Mouse (Mus musculus): ENCODE measurements around the gene Mcm2. TPM values are rescaled to one million over a fixed set of nuclear protein-coding genes. Genes with fewer than 3 reads are reported as not detected.

Mcm2 gene
- polyA plus RNA-seq, 1 experiment from 2014 or later: 20.5 TPM

DNA sequence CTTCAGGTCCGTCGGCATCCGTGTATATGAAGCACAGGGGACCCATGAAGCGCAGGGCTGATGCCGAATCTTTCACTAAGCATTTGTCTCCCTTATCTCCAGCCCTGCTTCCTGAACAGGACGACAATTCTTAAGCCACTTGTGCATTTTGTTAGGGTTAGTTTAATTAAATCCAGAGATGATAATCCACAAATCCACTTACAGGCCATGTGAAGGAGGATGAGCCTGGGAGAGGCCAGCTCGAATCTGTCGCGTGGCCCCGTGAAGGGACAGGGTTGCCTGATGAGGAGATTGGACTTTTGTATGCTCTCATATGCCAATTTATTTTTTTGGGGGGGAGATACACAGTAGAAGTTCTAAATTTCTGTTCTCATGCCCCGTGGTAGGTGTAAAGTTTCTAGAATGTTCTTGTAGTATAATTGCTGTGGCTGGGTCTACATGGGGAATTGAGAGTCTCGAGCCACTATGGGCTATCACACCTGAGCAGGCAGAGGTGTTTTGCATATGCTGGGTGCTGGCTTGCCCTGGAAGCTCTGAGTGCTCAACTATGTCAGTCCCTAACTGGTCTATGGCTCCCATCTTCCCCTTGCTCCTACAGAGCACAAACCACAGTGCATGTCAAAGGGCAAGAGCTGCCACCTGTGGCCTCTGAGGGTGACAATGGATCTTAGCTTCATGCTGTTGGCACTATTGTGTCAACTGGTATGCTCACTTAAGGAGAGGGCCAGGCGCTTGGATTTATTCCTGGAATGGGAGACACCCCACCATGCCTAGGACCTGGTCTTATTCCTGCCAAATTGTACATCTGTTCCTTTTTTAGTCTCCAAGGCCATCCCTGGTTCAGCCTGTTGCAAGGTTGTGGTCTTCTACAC is 38.0 kb upstream of the Mcm2 start:
- H3K4me1 ChIP-seq: peaks cover 76% of the 10 kb centered on the region
- no peaks in the 10 kb centered on the region for H3K36me3 ChIP-seq
- 55% methylated on average over 13 of the region's 13 CpGs for WGBS
- no peak for ATAC-seq (ENCODE audit: low FRiP score)
- no peak overlapping the region for H3K9ac ChIP-seq (replicated peaks)
- 0 out of 2 replicates have a peak, but pooled peaks cover 3% of the 10 kb centered on the region for H3K27me3 ChIP-seq (replicated peaks)
- no peak overlapping the region for H3K27ac ChIP-seq (replicated peaks)
- no peak overlapping the region for H3K4me3 ChIP-seq (replicated peaks)
- H3K4me2 ChIP-seq: no peak overlapping the region
- H3K9me3 ChIP-seq (replicated peaks): no peaks in the 10 kb centered on the region

DNA sequence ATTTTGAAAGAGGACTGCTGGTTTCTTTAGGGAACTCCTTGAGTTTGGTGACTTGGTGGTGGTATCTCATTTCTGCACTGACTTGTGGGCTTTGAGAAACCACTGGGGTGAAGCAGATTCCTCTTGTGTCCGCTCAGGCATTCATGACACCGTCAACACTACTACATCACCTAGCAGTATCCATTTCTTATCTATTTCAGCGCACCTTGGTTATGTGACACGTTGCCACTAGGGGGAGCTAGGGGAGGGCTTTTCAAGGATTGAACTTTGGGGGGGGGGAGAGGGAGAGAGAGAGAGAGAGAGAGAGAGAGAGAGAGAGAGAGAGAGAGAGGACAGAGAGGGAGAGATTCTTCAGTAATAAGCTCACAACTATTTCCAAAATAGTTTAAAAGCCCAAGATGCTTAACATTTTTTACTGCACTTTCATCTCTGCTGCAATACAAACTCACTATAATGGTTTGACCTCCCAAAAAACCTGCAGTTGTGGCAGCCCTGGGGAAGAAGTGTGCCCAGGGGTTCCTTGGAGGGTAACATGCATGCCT is 37.2 kb upstream of the Mcm2 start:
- WGBS: 15% methylated on average over 4 of the region's 4 CpGs
- Histone ChIP-seq H3K36me3 (no peaks in the 10 kb centered on the region), H3K9ac (replicated peaks) (no peak overlapping the region), H3K4me2 (no peak overlapping the region), H3K27ac (replicated peaks) (no peak overlapping the region), H3K9me3 (replicated peaks) (no peaks in the 10 kb centered on the region), H3K4me3 (replicated peaks) (no peak overlapping the region), H3K27me3 (replicated peaks) (0 out of 2 replicates have a peak, but pooled peaks cover 3% of the 10 kb centered on the region), H3K4me1 (peaks cover 72% of the 10 kb centered on the region)
- no peak for ATAC-seq (ENCODE audit: low FRiP score)

DNA sequence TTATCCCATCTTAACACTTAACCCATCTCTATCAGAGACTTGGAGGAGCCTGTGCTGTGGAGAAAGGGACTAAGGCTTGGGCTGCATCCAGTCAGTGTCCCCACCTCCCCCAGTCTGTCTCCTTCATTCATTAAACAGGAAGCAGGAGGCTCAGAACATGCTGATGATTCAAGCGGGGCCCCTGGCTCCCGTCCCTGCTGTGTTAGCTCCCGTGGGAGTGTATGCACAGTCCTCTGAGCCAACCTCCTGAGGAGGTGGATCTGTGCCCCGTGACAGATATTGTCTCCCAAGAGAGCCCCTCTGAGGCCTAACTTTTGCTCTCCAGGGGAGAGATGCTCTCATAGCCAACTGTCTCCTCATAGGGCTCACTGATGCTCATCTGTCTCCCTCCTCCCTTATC is 36.2 kb upstream of the Mcm2 start:
- ATAC-seq (ENCODE audit: low FRiP score): no peak
- 20% methylated on average over 4 of the region's 4 CpGs for WGBS

DNA sequence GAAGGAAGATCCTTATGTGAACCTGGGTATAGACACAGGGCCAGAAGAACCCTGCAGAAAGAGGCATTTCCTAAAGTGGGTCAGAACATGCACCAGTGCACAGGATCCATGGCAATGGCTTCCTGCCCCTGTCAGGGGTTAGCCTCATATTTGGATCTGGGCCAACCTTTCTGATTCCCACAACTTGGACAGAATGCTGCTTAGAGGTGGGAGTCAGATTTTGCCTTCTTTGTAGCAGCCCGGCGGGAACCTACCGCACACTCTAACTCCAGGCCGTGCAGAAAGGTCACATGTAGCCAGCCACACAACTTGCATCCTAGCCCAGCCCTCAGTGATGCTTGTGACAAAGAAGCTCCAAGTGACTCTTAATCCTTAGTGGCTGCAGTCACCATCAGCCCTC is 35.6 kb upstream of the Mcm2 start:
- no peak for ATAC-seq (ENCODE audit: low FRiP score)
- Histone ChIP-seq H3K27ac (replicated peaks) (no peak overlapping the region), H3K27me3 (replicated peaks) (0 out of 2 replicates have a peak, but pooled peaks cover 3% of the 10 kb centered on the region), H3K9me3 (replicated peaks) (no peaks in the 10 kb centered on the region), H3K36me3 (no peaks in the 10 kb centered on the region), H3K4me1 (peaks cover 70% of the 10 kb centered on the region), H3K4me2 (no peak overlapping the region), H3K9ac (replicated peaks) (no peak overlapping the region), H3K4me3 (replicated peaks) (no peak overlapping the region)
- 72% methylated on average over 4 of the region's 4 CpGs for WGBS

More for the DNA sequence above, 36.2 kb upstream of the Mcm2 start:
- no peaks in the 10 kb centered on the region for H3K36me3 ChIP-seq
- no peak overlapping the region for H3K27ac ChIP-seq (replicated peaks)
- no peak overlapping the region for H3K4me3 ChIP-seq (replicated peaks)
- H3K9ac ChIP-seq (replicated peaks): no peak overlapping the region
- H3K9me3 ChIP-seq (replicated peaks): no peaks in the 10 kb centered on the region
- peaks cover 70% of the 10 kb centered on the region for H3K4me1 ChIP-seq
- no peak overlapping the region for H3K4me2 ChIP-seq
- 0 out of 2 replicates have a peak, but pooled peaks cover 3% of the 10 kb centered on the region for H3K27me3 ChIP-seq (replicated peaks)

DNA sequence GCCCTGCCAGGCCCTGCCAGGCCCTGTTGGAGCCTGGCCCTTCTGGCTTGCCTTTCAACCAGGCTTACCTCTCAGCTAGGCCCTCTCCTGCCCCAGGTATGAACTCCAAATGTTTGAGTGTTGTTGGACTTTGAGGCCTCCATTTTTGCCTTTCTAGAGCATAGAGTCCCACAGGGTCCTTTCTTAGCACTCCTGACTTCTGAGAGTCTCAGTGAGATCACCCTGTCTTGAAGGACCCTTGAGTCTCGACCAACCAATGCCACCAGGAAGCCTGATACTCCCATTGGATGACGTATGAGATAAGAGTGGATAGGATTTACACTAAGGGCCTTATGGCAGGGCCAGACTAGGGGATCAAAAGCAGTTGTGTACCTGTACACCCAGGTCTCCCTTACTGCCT is 32.9 kb upstream of the Mcm2 start:
- H3K4me1 ChIP-seq: peaks cover 69% of the 10 kb centered on the region
- no peak overlapping the region for H3K27ac ChIP-seq (replicated peaks)
- H3K4me2 ChIP-seq: no peak overlapping the region

DNA sequence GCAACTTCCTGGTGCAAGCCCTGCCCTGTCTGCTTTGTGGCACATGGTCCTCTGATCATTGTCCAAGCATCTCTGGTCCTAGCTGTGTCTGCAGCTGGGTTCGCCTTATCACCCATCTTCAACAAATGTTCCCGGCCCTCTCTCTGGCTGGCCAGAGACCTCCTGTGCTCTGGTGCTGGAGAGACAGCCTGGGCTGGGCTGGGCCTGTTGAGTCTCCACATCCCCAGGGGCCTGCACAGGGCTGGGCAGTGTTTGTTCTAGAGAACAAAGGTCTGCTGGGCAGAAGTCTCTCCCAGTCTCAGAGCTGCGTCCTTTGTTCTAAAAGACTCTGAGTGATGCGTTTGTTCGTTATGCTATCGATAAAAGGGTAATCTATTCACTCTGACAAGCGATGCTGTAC is 31.5 kb upstream of the Mcm2 start:
- whole genome bisulfite sequencing: 33% methylated on average over 7 of the region's 7 CpGs
- no peak overlapping the region for H3K4me3 ChIP-seq (replicated peaks)
- H3K9me3 ChIP-seq (replicated peaks): no peaks in the 10 kb centered on the region
- H3K9ac ChIP-seq (replicated peaks): no peak overlapping the region
- H3K27me3 ChIP-seq (replicated peaks): 0 out of 2 replicates have a peak, but pooled peaks cover 3% of the 10 kb centered on the region
- ATAC-seq (ENCODE audit: low FRiP score): no peak
- H3K4me1 ChIP-seq: peaks cover 69% of the 10 kb centered on the region
- no peak overlapping the region for H3K4me2 ChIP-seq
- H3K27ac ChIP-seq (replicated peaks): no peak overlapping the region; the same call in 1 of the 2 replicates
- H3K36me3 ChIP-seq: no peaks in the 10 kb centered on the region

More for the DNA sequence above, 32.9 kb upstream of the Mcm2 start:
- WGBS: 88% methylated on average over 2 of the region's 2 CpGs
- H3K4me3 ChIP-seq (replicated peaks): no peak overlapping the region
- H3K27me3 ChIP-seq (replicated peaks): 0 out of 2 replicates have a peak, but pooled peaks cover 3% of the 10 kb centered on the region
- no peak overlapping the region for H3K9ac ChIP-seq (replicated peaks)
- H3K9me3 ChIP-seq (replicated peaks): no peaks in the 10 kb centered on the region
- no peak for ATAC-seq (ENCODE audit: low FRiP score)
- H3K36me3 ChIP-seq: no peaks in the 10 kb centered on the region

DNA sequence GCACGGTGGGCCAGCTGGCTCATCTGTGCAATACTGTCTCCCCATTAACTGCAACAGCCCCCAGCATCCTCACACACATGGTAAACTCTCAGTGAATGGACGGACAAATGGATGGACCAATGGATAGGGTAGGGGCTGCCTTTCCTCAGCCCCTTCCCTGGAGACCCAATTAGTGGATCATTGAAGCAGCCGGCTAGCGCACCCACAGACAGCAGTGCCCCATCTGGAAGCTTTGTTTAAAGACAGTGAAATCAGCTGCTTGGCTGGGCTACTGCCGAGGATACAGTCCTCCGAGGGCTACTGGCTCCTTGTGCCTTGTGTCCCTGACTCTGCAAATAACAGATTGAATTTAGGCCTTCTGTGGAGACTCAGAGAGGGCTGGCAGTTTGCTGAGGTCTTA is 30.9 kb upstream of the Mcm2 start:
- no peak overlapping the region for H3K9ac ChIP-seq (replicated peaks)
- no peak for ATAC-seq (ENCODE audit: low FRiP score)
- no peak overlapping the region for H3K4me2 ChIP-seq
- H3K4me1 ChIP-seq: peaks cover 69% of the 10 kb centered on the region
- 27% methylated on average over 6 of the region's 6 CpGs for WGBS
- 0 out of 2 replicates have a peak, but pooled peaks cover 3% of the 10 kb centered on the region for H3K27me3 ChIP-seq (replicated peaks)
- H3K36me3 ChIP-seq: no peaks in the 10 kb centered on the region
- no peaks in the 10 kb centered on the region for H3K9me3 ChIP-seq (replicated peaks)
- H3K4me3 ChIP-seq (replicated peaks): no peak overlapping the region
- no peak overlapping the region; the same call in 1 of the 2 replicates for H3K27ac ChIP-seq (replicated peaks)

DNA sequence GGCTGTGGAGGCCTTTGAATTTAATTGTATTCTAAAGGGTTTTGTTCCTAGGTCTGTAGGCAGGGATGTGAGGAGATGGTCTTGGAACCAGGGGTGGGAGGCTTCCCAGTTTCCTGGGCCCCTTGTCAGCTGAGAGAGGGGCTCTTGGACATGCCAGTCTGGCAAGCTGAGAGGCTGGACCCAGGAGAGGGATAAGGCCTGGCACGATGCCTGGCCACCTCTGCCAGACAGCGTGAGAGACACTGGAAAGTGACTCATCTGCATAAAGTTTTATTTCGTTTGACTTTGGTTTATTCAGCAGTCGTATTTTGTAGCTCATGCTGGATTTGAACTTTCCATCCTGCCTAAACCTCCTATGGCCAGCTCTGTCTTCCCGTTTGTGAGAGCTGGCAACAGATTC is 30.0 kb upstream of the Mcm2 start:
- ATAC-seq (ENCODE audit: low FRiP score): no peak
- no peak overlapping the region for H3K4me3 ChIP-seq (replicated peaks)
- H3K27me3 ChIP-seq (replicated peaks): 0 out of 2 replicates have a peak, but pooled peaks cover 3% of the 10 kb centered on the region
- no peaks in the 10 kb centered on the region for H3K36me3 ChIP-seq
- peaks cover 66% of the 10 kb centered on the region for H3K4me1 ChIP-seq
- no peak overlapping the region for H3K9ac ChIP-seq (replicated peaks)
- H3K9me3 ChIP-seq (replicated peaks): no peaks in the 10 kb centered on the region
- WGBS: 54% methylated on average over 5 of the region's 5 CpGs
- H3K27ac ChIP-seq (replicated peaks): no peak overlapping the region
- no peak overlapping the region for H3K4me2 ChIP-seq

DNA sequence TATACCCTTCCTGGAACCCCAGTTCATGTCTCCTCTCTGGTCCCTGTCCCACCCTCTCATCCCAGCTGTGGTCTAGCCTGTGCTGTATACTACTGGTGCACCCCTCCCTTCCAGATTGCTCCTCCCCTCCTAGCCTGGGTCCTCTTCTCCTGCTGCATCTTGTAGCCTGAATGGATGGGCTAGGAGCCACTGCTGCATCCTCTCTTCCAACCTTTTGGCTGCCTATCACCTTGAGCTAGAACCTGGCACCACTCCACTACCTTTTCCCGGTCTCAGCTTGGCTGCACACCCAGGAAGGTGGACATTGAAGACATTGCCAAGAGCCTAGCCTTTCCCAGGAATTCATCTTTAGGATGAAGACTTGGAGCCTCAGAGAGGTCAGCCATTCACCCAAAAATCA is 29.4 kb upstream of the Mcm2 start:
- Histone ChIP-seq H3K27me3 (replicated peaks) (no peaks in the 10 kb centered on the region), H3K27ac (replicated peaks) (no peak overlapping the region), H3K4me3 (replicated peaks) (no peak overlapping the region), H3K4me2 (no peak overlapping the region), H3K36me3 (no peaks in the 10 kb centered on the region), H3K9ac (replicated peaks) (no peak overlapping the region), H3K4me1 (peaks cover 66% of the 10 kb centered on the region), H3K9me3 (replicated peaks) (no peaks in the 10 kb centered on the region)
- 74% methylated on average over 1 of the region's 1 CpGs for WGBS
- ATAC-seq (ENCODE audit: low FRiP score): no peak

DNA sequence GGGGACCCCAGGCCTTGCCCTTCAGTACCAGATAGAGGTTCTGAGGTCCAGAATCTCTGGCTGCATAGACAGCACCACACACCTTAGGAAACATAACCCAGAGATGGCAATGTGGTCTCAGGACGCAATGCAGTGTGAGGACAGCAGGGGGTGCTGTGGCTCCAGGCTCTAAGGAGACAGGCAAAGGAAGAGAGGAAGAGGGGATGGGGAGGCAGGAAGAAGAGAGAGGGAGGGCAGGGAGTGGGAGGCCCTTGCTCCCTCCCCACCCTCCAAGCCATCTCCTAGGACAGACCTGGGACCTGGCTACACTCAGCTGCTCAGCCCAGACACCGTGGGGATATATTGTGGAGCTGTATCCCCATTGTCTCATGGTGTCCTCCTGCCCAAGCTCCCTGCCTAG is 29.0 kb upstream of the Mcm2 start:
- WGBS: 6% methylated on average over 2 of the region's 2 CpGs

DNA sequence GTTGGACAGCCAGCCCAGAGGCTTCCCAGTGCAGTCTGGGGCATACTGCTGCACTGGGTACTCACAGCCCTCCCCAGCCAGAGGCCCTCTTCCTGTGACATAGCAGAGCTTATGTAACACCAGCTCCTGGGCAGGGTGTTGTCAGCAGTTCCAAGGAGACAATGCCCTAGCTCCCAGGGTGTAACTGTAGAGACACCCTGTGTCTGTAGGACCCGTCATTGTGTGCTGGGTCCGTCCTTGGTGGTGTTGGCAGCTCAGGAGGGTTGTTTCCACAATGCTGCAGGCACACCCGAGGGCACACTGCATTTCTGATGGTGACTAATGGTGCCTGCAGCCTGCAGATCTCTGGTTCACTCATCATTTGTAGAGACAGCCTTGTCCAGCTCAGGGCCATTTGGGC is 28.3 kb upstream of the Mcm2 start:
- 0 out of 2 replicates have a peak overlapping the region, but pooled peaks have one; percentile 19 for H3K27ac ChIP-seq (replicated peaks)
- H3K4me1 ChIP-seq: peaks cover 65% of the 10 kb centered on the region
- no peak overlapping the region for H3K4me2 ChIP-seq
- no peaks in the 10 kb centered on the region for H3K36me3 ChIP-seq
- WGBS: 21% methylated on average over 3 of the region's 3 CpGs
- no peaks in the 10 kb centered on the region for H3K27me3 ChIP-seq (replicated peaks)
- no peaks in the 10 kb centered on the region for H3K9me3 ChIP-seq (replicated peaks)
- H3K9ac ChIP-seq (replicated peaks): no peak overlapping the region
- H3K4me3 ChIP-seq (replicated peaks): no peak overlapping the region
- no peak for ATAC-seq (ENCODE audit: low FRiP score)

More for the DNA sequence above, 29.0 kb upstream of the Mcm2 start:
- Histone ChIP-seq H3K4me3 (replicated peaks) (no peak overlapping the region), H3K36me3 (no peaks in the 10 kb centered on the region), H3K9me3 (replicated peaks) (no peaks in the 10 kb centered on the region), H3K27ac (replicated peaks) (no peak overlapping the region), H3K9ac (replicated peaks) (no peak overlapping the region), H3K4me2 (no peak overlapping the region), H3K27me3 (replicated peaks) (no peaks in the 10 kb centered on the region), H3K4me1 (peaks cover 66% of the 10 kb centered on the region)
- peak; percentile 55 for ATAC-seq (ENCODE audit: low FRiP score)

All from neural tube, embryonic 15.5 days (tissue).